Mouse (Mus musculus) left cerebral cortex, adult 8-10 months (tissue): ENCODE results near the gene Epor. TPM values are rescaled to one million over a fixed set of nuclear protein-coding genes. Genes with fewer than 3 reads are reported as not detected.

Experiments used
- DNase-seq, 2 experiments: peaks; one replicate each; pipeline ENCODE4 v3.0.0; 2022; ENCODE audit warnings: low spot score in 2 of 2
- total RNA-seq, 4 experiments: library from RNA; stranded (reverse); gene quantifications; 2 replicates each; pipeline ENCODE4 v1.2.4; 2022

The Epor gene
- total RNA-seq: 10 to 100 TPM; 12.9 to 15.3 (median 14.4) TPM

DNA sequence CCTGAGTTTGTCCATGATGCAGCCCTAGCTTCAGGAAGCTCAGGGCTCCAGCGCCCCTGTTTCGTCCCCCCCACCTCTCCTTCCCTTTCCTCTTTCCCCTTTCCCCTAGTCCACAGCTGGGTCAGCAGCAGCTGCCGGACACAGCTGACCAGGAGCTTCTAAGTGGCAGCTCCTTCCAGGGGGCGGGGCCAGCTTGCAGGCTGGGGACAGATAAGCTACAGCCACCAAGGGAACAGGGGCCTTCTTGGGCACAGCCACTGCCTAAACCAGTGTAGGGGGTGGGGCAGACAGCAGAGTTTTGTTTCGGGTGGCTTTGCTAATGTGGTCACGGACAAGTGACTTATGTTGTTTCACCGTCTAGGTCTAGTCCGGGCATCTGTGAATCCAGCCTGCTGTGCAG is at the start of gene Epor:
Gene Epor, minus strand, starts transcription at position 90 of the 400 bp plus-strand sequence.
- no peak for DNase-seq

DNA sequence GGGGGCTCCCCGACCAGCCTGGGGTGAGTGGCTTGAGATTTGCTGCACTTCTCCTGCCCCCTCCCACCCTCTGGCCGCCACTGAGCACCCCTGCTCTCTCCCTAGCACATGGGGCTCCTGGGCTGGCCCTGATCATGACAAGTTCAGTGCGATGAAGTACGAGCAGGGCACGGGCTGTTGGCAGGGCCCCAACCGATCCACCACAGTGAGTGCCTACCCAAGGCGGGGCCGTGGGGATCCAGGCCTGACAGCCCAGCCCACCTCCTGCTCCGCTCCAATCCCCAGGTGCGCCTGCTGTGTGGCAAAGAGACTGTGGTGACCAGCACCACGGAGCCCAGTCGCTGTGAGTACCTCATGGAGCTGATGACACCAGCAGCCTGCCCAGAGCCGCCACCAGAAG is 49.4 kb upstream of the Epor start:
- no peak for DNase-seq

DNA sequence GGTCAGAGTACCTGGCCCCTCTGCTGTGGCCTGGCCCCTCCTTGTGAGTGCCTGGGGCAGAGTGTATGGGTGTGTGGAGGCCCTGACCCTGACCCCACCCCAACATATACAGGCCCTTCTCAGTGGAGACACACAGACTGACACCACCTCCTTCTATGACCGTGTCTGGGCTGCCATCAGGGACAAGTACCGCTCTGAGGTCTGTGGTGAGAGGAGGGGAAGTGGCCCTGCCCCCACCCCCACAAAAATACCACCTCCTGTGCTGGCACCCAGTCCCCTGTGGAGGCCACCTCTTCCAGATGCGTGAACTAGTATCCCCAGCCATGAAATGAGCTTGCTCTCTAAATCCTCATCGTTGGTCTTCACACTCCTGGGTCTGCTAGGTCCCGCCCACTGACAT is 47.7 kb upstream of the Epor start:
- DNase-seq: no peak

DNA sequence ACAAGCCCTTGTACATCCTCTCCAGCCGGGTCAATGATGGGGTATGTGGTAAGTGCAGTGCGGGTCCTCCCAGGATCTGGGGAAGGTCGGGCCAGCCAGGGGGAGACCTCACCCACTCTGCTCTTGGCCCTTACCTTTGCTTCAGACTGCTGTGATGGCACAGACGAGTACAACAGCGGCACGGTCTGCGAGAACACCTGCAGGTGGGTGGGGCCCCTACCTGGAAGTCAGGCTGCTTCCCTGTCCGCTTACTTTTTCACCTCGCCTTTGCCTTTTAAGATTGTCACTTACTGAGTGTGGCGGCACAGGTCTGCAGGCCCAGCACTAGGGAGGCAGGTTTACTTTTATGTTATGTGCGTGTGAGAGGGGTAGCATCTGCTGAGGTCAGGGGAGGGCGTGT is 41.2 kb upstream of the Epor start:
- DNase-seq: no peak

DNA sequence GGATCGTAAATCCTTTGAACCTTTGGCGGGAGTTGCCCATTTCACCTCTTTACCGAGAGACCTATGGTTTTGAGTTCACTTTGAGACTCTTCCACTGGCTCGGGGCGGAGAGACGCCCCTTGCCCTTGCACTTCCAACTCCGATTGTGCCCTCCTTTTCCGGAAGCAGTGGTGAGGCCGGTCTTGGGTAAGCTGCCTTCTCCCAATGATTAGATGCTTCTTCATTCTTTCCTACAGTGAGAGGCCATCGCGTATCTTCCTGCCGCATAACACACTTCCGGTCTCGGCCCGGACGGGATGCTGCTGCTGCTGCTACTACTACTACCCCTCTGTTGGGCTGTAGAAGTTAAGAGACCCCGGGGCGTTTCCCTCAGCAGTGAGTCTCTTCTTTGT is 39.9 kb upstream of the Epor start:
- no peak for DNase-seq

DNA sequence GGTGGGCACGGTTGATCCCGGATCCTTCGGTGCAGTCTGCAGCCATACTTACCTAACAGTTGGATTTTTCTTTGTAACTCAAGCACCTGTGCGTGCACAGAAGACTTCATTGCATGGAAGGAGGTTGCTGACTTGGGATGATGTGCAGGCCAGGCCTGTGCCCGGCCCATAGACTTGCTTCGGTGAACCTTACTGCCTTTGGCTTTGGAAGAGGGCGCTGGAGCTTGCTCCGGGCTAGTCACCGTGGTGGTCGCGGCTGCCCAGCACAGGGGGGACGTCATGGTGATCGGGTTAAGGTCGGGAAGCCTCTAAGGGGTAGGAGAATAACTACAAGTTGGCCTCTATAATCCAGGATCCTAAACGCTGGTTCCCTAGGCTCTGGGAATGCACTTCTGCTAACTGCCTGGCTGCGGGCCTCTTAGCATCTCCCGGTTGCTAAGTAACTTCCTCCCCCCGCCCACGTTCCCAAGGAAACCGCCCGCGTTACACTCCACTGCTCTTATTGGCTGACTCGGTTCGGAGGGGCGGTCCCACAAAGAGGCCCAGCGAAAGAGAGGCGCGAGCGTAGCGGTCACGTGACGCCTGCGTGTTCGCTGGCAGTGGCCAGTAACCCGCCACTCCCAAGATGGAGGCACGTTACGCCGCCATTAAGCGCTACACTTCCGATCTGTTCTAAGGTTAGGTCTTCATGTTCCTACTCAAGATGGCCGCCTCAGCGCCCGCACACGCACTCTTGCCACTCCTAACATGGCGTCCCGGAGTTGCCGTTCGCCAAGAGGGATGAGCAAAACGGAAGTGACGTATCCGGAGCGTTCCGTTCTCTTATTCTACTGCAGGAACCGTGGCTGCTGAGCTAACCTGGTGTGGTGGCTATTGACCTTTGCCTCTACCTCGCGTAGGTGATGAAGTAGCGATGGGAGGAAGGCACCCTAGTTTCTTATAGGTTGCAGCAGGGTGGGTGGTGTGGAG is 39.2 kb upstream of the Epor start, which contains the start of the genes Ccdc151 and Prkcsh:
Gene Ccdc151, minus strand, starts transcription at position 441 of the 969 bp plus-strand sequence.
Gene Prkcsh, plus strand, starts transcription at position 613 of the 969 bp plus-strand sequence.
- peak; percentile 97 to 100 for DNase-seq

DNA sequence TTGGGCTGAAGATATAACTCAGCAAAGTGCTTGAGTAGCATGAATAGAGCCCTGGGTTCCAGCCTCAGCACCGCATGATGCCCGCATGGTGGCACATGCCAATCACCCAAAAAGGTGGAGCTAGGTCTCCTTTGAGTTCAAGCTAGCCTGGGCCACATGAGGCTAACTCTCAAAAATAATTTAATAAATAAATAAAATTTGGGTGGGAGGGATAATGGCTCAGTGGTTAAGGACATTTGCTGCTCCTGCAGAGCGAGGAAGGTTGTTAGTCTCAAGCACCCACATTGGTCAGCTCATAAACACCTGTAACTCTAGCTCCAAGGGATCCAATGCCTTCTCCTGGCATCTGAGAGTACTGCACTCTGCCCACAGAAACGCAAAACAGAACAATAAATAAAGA is 38.3 kb upstream of the Epor start:
- DNase-seq: no peak

DNA sequence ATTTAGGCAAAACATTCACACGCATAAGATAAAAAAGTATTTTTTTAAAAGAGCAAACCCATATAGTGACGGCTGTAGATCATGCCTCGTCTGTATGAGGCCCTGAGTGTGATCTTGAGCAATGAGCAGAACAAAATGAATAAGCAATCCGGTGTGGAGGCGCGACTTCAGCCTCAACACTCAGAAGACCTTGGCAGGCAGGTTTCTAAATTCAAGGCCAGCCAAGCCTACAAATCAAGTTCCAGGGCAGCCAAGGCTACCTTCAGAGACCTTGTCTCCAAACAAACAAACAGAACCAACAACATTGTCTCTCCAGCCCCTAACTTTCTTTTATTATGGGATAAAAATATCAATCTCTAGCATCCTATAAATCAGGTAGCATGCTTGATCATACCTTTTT is 37.0 kb upstream of the Epor start:
- no peak for DNase-seq

DNA sequence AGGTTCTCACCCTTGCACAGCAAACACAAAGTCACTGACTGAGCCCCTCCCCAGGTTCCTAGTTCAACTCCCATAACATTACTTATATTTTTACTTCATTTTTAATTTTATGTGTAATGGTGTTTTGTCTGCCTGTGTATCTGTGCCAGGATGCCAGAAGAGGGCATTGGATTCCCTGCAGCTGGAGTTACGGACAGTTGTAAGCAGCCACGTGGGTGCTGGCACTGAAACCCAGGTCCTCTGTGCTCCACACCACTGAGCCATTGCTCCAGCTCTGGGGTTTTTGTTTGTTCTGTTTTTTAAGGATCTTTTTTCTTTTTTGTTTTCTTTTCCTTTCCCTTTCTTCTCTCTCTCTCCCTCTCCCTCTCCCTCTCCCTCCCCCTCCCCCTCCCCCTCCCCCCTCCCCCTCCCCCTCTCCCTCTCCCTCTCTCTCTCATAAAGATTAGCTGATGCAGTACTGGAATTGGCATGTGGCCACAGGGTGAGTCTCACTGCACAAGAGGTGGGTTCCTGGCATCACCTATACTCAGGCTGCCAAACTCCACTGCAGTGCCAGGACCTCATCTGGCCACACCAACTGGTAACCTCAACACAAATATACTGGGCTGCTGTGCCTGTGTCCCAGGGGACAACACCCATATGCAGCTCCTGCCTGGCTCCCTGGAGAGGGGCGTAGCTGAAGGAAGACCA is 33.0 kb upstream of the Epor start:
- DNase-seq: no peak

DNA sequence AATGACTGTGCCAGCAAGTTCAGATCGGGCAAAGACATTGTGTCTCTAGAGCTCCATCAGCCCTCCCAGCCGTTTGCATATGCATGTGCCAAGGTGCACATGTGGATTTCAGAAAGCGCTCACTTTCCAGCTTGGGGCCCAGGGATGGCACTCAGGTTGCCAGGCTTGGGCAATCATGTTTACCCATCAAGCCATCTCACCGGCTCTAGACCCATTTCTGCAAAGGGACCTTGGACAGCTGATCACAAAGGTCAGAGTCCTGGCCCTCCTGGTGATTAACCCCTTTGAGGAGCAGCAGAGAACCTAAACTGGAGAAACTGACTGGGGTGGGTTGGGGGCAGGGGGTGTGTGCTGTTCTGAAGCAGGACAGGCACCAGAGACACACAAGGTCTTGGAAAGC is 28.9 kb upstream of the Epor start:
- no peak for DNase-seq

DNA sequence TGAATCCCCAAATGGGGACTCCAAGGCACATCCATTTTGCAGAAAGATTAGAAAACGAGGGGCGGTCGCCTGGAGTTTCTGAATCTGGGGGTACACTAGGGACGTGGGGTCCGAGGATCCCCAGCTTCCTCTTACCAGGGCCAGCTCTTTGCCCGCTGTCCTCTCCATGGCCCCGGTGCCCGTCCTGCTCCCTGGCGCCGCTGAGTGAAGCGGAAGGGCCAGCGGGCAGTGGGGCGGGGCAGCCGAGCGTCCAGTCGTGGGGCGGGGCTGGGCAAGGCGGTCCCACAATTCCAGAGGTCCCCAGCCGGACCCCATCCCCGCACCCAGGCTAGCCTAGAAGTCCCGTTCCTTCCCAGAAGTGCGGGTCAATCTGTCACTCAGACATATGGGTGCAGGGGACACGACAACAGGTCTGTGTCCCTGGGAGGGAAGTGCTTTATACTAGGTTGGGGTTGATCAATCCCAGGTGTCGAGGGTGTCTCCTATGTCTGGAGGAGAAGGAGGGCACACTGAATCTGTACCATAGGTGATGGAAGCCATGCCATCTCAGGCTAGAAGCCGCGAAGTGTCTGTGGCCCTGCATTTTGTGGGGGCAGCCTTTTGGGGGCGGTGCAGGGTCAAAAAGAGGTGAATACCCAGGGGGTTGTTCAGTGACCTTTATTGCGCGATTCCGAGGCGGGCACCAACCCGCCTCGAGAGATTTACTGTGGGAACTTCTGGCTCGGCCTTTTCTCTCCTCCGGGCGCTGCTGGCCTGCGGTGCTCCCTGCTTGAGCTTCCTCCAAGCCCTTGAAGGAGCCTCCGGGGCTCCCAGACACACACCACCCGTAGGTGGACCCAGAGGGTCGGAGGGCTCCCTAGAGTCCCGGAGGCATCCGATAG is 26.2 kb upstream of the Epor start, which contains the start of gene Rgl3:
Gene Rgl3, minus strand, starts transcription at position 217 of the 881 bp plus-strand sequence.
- no peak for DNase-seq

DNA sequence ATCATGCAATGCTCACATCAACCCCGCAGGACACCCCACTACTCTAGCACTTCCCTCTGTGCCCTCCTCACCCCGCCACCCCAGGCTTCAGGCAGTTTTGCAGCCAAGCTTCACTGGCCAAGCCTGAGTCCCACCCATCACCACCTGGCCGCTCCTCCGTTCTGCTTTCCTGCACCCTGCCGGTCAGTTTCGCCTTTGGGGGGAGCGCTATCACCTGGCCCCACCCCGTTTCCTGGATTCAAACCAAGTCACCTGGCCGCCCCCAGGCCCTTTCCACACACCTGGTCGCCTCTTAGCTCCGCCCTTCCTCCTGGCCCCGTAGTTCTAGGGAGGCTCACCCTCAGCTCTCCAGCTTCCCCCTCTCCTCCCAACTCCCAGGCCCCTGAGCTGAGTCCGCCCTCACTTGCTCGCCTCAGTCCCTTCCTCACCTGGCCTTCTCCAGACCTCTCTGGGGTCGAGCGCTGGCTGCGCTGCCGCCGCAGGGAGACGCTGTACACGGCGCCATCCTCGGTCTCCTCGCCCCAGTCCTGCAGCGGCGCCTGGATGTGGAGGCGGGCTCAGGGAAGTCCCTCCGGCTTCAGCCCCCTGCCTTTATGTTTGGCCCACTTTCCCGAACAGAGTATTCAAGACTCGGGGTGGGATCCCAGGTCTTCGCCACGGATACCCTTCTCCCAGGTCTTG is 25.3 kb upstream of the Epor start:
- no peak for DNase-seq

DNA sequence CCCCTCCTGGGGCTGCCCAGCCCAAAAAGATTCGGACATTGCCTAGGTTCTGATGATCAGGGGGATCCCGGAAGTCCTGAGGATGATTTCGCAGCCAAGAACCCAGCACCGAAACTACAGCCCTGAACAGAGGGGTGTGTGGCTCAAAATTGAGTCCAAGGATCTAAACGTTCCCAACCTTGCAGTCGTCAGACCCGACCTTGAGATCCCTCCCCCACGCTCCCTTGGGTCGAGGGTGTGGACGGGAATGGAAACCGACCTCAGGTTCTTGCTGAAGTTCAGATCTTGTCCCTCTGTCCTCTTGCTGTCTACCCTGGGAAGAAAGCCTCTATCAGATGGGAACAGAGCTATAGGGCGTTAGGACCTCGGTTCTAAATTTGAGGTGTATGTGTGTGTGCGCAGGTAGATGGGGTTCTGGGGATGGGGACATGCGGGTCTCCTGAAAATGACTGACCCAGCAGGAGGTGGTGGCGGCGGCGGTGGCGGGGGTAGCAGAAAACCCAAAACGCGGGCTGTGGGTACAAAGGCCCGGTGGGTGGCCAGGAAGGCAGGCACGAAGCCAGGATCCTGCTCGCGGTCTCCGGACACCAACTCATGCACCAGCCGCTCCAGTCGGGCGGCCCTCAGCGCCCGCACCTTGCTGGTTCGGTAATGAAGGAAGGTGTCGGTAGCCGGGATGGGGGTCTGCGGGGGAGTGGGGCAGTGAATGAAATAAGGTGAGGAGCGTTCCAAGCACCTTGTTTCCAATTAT is 24.5 kb upstream of the Epor start:
- DNase-seq: no peak

DNA sequence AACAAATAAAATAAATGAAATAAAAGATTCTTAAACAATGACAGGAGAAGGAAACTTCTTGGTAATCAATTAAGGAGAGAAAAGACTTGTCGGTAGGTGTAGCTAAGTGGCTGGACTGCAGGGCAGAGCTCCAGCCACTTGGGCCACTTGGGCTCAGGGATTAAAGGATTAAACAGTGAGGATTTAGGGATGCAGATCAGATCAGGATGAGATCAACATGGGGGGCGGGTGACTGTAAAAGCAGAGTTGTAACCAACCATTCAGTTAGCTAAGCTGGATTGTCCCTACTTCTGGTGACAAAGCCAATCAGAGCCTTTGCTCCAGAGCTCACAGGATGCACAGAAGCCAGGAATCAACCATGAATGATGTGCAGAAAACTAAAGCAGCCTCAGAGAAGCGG is 20.6 kb upstream of the Epor start:
- no peak for DNase-seq

DNA sequence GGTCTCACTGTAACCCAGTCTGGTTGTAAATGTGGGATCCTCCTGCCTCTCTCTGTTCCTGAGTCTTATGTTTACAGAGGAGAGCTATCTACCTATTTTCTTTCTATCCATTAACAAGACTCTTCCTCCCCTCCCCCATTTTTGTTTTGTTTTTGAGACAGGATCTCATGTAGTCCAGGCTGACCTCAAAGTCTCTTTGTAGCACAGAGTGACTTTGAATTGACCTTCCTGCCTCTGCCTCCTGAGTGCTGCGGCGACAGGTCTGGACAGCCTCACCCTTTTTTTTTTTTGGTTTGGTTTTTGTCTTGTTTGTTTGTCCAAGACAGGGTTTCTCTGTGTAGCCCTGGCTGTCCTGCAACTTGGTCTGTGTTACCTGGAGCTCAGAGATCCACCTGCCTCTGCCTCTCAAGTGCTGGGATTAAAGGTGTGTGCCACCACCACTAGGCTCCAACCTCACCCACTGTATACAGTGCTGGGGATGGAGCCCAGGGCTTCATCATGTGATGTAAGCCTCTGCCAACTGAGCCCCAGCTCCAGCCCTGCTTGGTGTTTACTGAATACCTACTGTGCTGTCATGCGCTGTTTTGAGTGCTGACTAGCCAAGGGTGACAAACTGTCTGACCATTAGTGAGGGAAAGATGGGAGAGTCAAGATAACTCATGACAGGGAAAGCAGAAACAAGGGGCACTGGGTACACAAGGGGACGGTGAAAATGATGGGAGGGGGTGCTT is 15.3 kb upstream of the Epor start:
- no peak for DNase-seq

DNA sequence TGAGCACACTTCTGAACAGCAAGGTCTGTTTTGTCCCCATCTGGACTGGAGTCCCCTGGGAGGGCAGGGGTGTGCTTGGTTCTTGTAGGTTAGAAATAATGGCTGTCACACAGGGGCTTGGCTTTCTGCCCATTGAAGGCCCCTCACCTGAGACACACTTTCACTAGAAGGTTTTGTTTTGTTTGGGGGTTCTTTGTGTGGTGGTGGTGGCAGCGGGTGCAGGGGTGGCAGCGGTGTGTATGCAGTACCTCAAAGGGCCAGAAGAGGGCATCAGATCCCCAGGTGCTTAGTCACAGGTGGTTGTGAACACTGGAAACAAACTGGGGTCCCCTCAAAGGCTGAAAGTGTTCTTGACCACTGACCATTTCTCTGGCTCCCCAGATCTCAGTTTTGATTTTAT is 14.7 kb upstream of the Epor start:
- DNase-seq: no peak

DNA sequence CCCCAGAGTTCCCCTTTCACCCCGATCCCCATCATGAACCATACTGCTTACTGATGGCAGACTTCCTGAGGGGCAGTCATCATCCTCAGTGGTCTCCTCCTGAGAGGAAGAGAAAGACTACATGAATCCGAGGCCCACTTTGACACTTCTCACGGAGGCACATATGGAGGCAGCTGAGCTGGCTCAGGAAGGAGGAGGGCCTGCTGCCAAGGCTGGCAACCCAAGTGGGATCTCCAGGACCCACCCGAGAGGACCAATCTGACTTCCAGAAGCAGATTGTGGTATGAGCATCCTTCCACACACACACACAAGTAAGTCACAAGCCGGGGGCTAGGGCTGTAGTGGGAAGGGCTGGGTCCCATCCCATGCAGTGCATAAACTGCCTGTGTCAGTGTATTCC is 14.0 kb upstream of the Epor start:
- no peak for DNase-seq

DNA sequence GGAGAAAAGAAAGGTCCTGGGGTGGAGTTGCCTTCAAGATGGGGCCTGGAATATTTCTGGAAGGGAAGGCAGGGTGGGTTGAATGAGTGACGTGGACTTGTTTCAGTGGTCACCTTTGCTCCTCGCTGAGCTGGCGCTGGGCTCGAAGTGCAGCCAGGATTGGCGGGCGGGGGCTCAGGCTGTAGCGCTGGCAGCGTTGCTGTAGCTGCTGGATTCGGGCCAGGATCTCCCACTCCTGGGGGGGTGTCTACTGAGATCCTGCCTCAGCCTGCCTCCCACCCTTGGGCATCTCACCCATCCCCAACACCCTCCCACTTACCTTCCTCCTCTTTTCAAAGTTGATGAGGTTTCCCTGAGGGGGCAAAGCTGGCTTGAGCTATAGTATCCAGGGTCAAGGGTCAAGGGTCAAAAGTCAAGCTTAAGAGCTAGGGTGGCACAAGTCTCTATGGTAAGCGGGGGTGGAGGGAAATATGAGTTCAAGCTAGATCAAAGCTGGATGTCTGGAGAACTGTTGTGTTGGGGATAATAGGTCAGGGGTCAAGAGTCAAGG is 13.4 kb upstream of the Epor start:
- DNase-seq: no peak

DNA sequence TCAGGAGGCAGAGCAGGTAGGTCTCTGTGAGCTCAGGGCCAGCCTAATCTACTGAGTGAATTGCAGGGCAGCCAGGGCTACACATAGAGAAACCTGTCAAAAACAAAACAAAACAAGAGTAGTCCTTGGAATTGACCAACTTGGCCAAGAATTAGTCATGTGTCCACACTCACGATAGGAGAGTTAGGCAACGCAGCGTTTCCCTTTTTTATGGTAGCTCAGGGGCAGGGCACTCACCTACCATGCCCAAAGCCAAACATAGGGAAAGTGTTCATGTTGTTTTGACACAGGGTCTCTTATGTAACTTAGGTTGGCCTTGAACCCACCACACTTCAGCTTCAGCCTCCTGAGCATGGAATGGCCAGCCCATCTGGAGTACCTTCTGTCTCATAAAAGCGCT is 6.0 kb upstream of the Epor start:
- no peak for DNase-seq
